Mouse (Mus musculus): ENCODE measurements at regions not wholly inside any gene's neighbourhood (a gene's known extent, or its start where the extent isn't known, plus 50 kb on each side); places are given as distances from the start of the nearest gene placed in this dataset.

DNA sequence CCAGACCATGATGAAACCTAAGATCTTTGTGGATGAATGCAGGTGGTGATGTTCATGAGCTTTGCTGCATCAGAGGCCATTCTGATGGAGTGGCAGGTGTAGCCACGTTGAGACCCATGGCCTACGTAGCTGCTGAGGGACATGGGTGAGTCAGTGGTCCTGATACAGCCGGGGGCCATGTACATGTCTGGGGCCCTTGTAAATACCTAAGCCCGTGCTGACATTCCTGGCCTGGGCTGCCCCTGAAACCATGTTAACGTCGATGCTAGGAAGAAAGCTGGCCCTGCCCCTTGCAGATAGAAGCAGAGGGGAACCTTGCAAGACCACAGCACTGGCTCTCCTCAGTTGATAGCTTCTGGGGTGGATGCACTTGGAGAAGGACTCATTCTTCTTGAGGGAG, 165.2 kb downstream of the Fam76b start:
- TF ChIP-seq POLR2A (IDR thresholded peaks at IDR 0.05; ENCODE audit: borderline replicate concordance, control insufficient read depth, low read depth, low read length) (no peak), CTCF (IDR thresholded peaks at IDR 0.05; ENCODE audit: control insufficient read depth, insufficient read depth, low read length) (no peak)
